Mouse (Mus musculus) liver, adult (tissue): Measurements from ENCODE around the gene Gm20604.

Experiments
- GATA4 ChIP-seq: IDR thresholded peaks from 2 replicates; pipeline ENCODE4 v1.6.1; 2014; ENCODE audit warnings: mild to moderate bottlenecking, low read length; ENCODE audit not compliant: insufficient replicate concordance

Gm20604 gene

GRCm38 (mm10) chr12:102758403-102758756, at the start of gene Gm20604:
Gene Gm20604 (minus strand): TSS chr12:102758672.
- TF ChIP-seq GATA4 = no peak

GRCm38 (mm10) chr12:102799528-102799927, 41.1 kb upstream of the Gm20604 start:
- no peak for TF ChIP-seq GATA4

- no peak for TF ChIP-seq GATA4
Measured at GRCm38 (mm10) chr12:102787927-102788326, 29.5 kb upstream of the Gm20604 start.

GRCm38 (mm10) chr12:102785593-102785985, 27.1 kb upstream of the Gm20604 start:
- no peak for TF ChIP-seq GATA4

GRCm38 (mm10) chr12:102784899-102785592, 26.6 kb upstream of the Gm20604 start:
- no peak for TF ChIP-seq GATA4

GRCm38 (mm10) chr12:102782841-102783240, 24.4 kb upstream of the Gm20604 start:
- TF ChIP-seq GATA4 = no peak

- TF ChIP-seq GATA4 = no peak
Measured at GRCm38 (mm10) chr12:102779452-102779851, 21.0 kb upstream of the Gm20604 start.

- no peak for TF ChIP-seq GATA4
Measured at GRCm38 (mm10) chr12:102778151-102778550, 19.7 kb upstream of the Gm20604 start.

- no peak for TF ChIP-seq GATA4
Measured at GRCm38 (mm10) chr12:102776035-102776434, 17.6 kb upstream of the Gm20604 start.

GRCm38 (mm10) chr12:102772676-102773075, 14.2 kb upstream of the Gm20604 start:
- no peak for TF ChIP-seq GATA4

- TF ChIP-seq GATA4 = no peak
Measured at GRCm38 (mm10) chr12:102771601-102772000, 13.1 kb upstream of the Gm20604 start.

GRCm38 (mm10) chr12:102769000-102769399, 10.5 kb upstream of the Gm20604 start:
- TF ChIP-seq GATA4 = no peak

GRCm38 (mm10) chr12:102763696-102764095, 5.2 kb upstream of the Gm20604 start:
- TF ChIP-seq GATA4 = no peak

- TF ChIP-seq GATA4 = no peak
Measured at GRCm38 (mm10) chr12:102761668-102762067, 3.2 kb upstream of the Gm20604 start.

GRCm38 (mm10) chr12:102758936-102759335, 464 bp upstream of the Gm20604 start:
- TF ChIP-seq GATA4 = no peak

- no peak for TF ChIP-seq GATA4
Measured at GRCm38 (mm10) chr12:102757689-102758402, 626 bp downstream of the Gm20604 start, which contains the start of the genes Gm28051, Gon7 and Ubr7. Gene Gm28051 (minus strand): TSS chr12:102757765. Gene Gon7 (minus strand): TSS chr12:102757803. Gene Ubr7 (plus strand): TSS chr12:102757967.

- TF ChIP-seq GATA4 = no peak
Measured at GRCm38 (mm10) chr12:102757055-102757688, 1.3 kb downstream of the Gm20604 start.

- no peak for TF ChIP-seq GATA4
Measured at GRCm38 (mm10) chr12:102756304-102756703, 2.2 kb downstream of the Gm20604 start.
